Comparison of ENCODE assay signal across 8 mouse cellular contexts in the genomic region with DNA sequence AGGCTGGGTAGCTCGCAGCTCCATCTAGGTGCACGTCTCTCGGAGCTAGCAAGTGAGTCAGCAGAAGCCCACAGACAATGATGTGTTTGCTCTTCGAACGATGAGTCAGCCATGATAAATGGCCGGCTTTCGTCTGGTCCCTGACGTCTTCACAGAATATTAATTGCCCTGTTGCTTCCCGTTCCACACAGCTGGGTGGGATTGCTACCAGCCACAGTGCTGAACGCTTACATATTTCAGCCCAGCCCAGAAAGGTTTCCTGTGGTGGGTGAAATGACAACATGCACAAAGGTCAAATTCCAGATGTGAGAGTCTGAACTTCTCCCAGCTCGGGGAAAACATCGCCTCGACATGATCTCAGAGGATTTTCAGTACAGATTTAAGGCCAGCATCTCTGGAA.
DNase-seq lines count a peak whose midpoint lies in the region; ATAC-seq and TF ChIP-seq lines count a peak whose summit lies in the region.

No protein-coding gene starts in this region.

- DNase-seq in urinary bladder, postnatal 14 days (ENCODE audit: low spot score): peak; percentile 58
- DNase-seq in urinary bladder, adult 2 months (ENCODE audit: low spot score): no peak
- DNase-seq in fibroblast of lung, adult 2 months (ENCODE audit: low read depth): peak; percentile 94
- peak; percentile 70 for DNase-seq in limb, embryonic 14.5 days (ENCODE audit: low spot score)
- DNase-seq in cerebellum, adult 9-10 months: no peak
- DNase-seq in thymus, postnatal 14 days: no peak

- TF ChIP-seq POLR2A in limb, embryonic 14.5 days (IDR thresholded peaks at IDR 0.05; ENCODE audit: borderline replicate concordance, extremely low read depth, insufficient read depth, insufficient read length): no peak

- no peaks in the 10 kb centered on the region for H3K36me3 ChIP-seq in hindbrain, embryonic 16.5 days (ENCODE audit: control insufficient read depth, insufficient read depth, low read length)
- no peaks in the 10 kb centered on the region for H3K36me3 ChIP-seq in limb, embryonic 14.5 days (ENCODE audit: control insufficient read depth, insufficient read depth, low read length)
- no peaks in the 10 kb centered on the region for H3K36me3 ChIP-seq in neural tube, embryonic 12.5 days

- no peak overlapping the region for H3K9ac ChIP-seq in hindbrain, embryonic 16.5 days (ENCODE audit: low read depth, low read length)
- H3K9ac ChIP-seq in limb, embryonic 14.5 days (ENCODE audit: low read depth, low read length, severe bottlenecking): no peak overlapping the region
- H3K9ac ChIP-seq in neural tube, embryonic 12.5 days: no peak overlapping the region

- H3K9me3 ChIP-seq in hindbrain, embryonic 16.5 days (ENCODE audit: control insufficient read depth, low read length): no peaks in the 10 kb centered on the region
- no peaks in the 10 kb centered on the region for H3K9me3 ChIP-seq in limb, embryonic 14.5 days (ENCODE audit: control insufficient read depth, low read length)
- no peaks in the 10 kb centered on the region for H3K9me3 ChIP-seq in neural tube, embryonic 12.5 days

- peaks cover 2% of the 10 kb centered on the region; the same call in 1 of the 2 replicates for H3K4me1 ChIP-seq in hindbrain, embryonic 16.5 days (ENCODE audit: control insufficient read depth, insufficient read depth, low read depth, low read length)
- H3K4me1 ChIP-seq in limb, embryonic 14.5 days (ENCODE audit: control insufficient read depth, insufficient read depth, low read length): peaks cover 17% of the 10 kb centered on the region
- 0 out of 2 replicates have a peak, but pooled peaks cover 5% of the 10 kb centered on the region for H3K4me1 ChIP-seq in neural tube, embryonic 12.5 days

- 24% methylated on average over 13 of the region's 13 CpGs for WGBS in hindbrain, embryonic 16.5 days
- WGBS in limb, embryonic 14.5 days: 8% methylated on average over 13 of the region's 13 CpGs
- WGBS in neural tube, embryonic 12.5 days: 47% methylated on average over 13 of the region's 13 CpGs

- peak; percentile 65 for ATAC-seq in hindbrain, embryonic 16.5 days
- ATAC-seq in limb, embryonic 14.5 days (ENCODE audit: low FRiP score, low read depth): peak; percentile 59; the same call in 1 of the 2 replicates
- peak; percentile 65; the same call in 1 of the 2 replicates for ATAC-seq in neural tube, embryonic 12.5 days (ENCODE audit: low FRiP score, low read depth)

- no peak overlapping the region for H3K27ac ChIP-seq in hindbrain, embryonic 16.5 days (ENCODE audit: low read depth, low read length)
- H3K27ac ChIP-seq in limb, embryonic 14.5 days (replicated peaks; ENCODE audit: low read depth, low read length): no peak overlapping the region
- no peak overlapping the region for H3K27ac ChIP-seq in neural tube, embryonic 12.5 days

- no peaks in the 10 kb centered on the region for H3K27me3 ChIP-seq in hindbrain, embryonic 16.5 days (replicated peaks; ENCODE audit: control insufficient read depth, insufficient read depth, low read length)
- no peaks in the 10 kb centered on the region for H3K27me3 ChIP-seq in limb, embryonic 14.5 days (ENCODE audit: control insufficient read depth, insufficient read depth, low read length)
- no peaks in the 10 kb centered on the region for H3K27me3 ChIP-seq in neural tube, embryonic 12.5 days (replicated peaks)

- no peak overlapping the region for H3K4me2 ChIP-seq in hindbrain, embryonic 16.5 days (ENCODE audit: low read length)
- H3K4me2 ChIP-seq in limb, embryonic 14.5 days (replicated peaks; ENCODE audit: low read depth, low read length, severe bottlenecking): peak overlapping the region; percentile 15; the same call in 1 of the 2 replicates
- H3K4me2 ChIP-seq in neural tube, embryonic 12.5 days (replicated peaks): no peak overlapping the region

- no peak overlapping the region for H3K4me3 ChIP-seq in hindbrain, embryonic 16.5 days (ENCODE audit: low read length)
- H3K4me3 ChIP-seq in limb, embryonic 14.5 days (replicated peaks; ENCODE audit: low read length): no peak overlapping the region; the same call in 1 of the 2 replicates
- H3K4me3 ChIP-seq in neural tube, embryonic 12.5 days: no peak overlapping the region

Comparison
In these comparisons a context has a peak if more than half of its experiments do, and no peak if none do; other contexts are left out.
1. DNase-seq: peak in urinary bladder, postnatal 14 days (single experiment), fibroblast of lung, adult 2 months (single experiment) and limb, embryonic 14.5 days (single experiment); none in urinary bladder, adult 2 months (single experiment), cerebellum, adult 9-10 months (single experiment) and thymus, postnatal 14 days (single experiment).
2. Peak in every context shown above with its lines, with median percentiles within 50 percentile points of each other: ATAC-seq.